Mouse (Mus musculus): ENCODE measurements around the gene Zfp462. TPM values are rescaled to one million over a fixed set of nuclear protein-coding genes. Genes with fewer than 3 reads are reported as not detected.

Gene Zfp462
- total and polyA plus RNA-seq, 3 experiments: 5.0 to 7.6 (median 7.5) TPM

- H3K4me1 ChIP-seq (ENCODE audit: control insufficient read depth, insufficient read depth, low read length): peaks cover 6% of the 10 kb centered on the region
- no peaks in the 10 kb centered on the region for H3K27me3 ChIP-seq (ENCODE audit: control insufficient read depth, insufficient read depth, low read length)
- peaks cover 2% of the 10 kb centered on the region; the same call in 1 of the 2 replicates for H3K36me3 ChIP-seq (ENCODE audit: control insufficient read depth, insufficient read depth, low read length)
- H3K79me2 ChIP-seq (replicated peaks; ENCODE audit: control insufficient read depth, insufficient read depth, low read length): no peaks in the 10 kb centered on the region
- peak; percentile 51 to 69 for DNase-seq
- peak overlapping the region; percentile 66 for H3K9ac ChIP-seq (ENCODE audit: low read depth, low read length)
- intact Hi-C loops (cut with DNase I): loop anchor here (2.0 to 10.0 kb wide), 4 partner anchors 33 to 276 kb away; no protein-coding TSS in a partner anchor
- peak overlapping the region; percentile 70 for H3K4me3 ChIP-seq
- 2% methylated on average over 29 of the region's 32 CpGs for WGBS
- H3K27ac ChIP-seq: peak overlapping the region; percentile 73
- TF ChIP-seq POLR2A (IDR thresholded peaks at IDR 0.05; ENCODE audit: insufficient read depth, low read depth, low read length): no peak
- TF ChIP-seq EP300 (IDR thresholded peaks at IDR 0.05; ENCODE audit: insufficient read depth, low read depth, low read length): no peak
- TF ChIP-seq CTCF (IDR thresholded peaks at IDR 0.05): no peak
These were observed 4.0 kb downstream of the Zfp462 start for GRCm38 (mm10) chr4:54948616-54949560.

DNA sequence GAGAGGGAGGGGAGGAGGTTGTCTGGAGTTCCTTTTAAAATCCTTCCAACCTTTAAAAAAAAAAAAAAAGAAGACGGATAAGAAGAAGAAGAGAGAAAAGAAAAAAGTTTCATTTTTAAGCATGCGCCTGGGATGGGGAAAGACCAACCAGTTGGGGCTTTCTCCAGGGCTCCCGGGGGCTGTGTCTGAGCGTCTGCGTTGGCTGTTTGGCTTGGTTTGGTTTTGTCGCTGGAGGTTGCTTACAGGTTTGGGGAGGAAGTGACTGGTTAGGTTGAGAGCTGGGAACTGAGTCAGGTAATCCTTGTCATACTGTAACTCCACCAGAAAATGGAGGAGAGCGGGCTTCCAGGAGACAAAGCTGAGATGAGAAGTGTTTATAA, 4.7 kb downstream of the Zfp462 start:
- DNase-seq: peak in 1 of 2 experiments; percentile 40
- WGBS: 28% methylated on average over 7 of the region's 7 CpGs
- TF ChIP-seq CTCF (IDR thresholded peaks at IDR 0.05): no peak
- no peak for TF ChIP-seq EP300 (IDR thresholded peaks at IDR 0.05; ENCODE audit: insufficient read depth, low read depth, low read length)
- peaks cover 6% of the 10 kb centered on the region for H3K4me1 ChIP-seq (ENCODE audit: control insufficient read depth, insufficient read depth, low read length)
- H3K27me3 ChIP-seq (ENCODE audit: control insufficient read depth, insufficient read depth, low read length): no peaks in the 10 kb centered on the region
- H3K9ac ChIP-seq (ENCODE audit: low read depth, low read length): no peak overlapping the region; the same call in 1 of the 2 replicates
- intact Hi-C loops (cut with DNase I): loop anchor here (2.0 to 10.0 kb wide), 4 partner anchors 33 to 275 kb away; no protein-coding TSS in a partner anchor
- H3K4me3 ChIP-seq: peak overlapping the region; percentile 70
- no peaks in the 10 kb centered on the region for H3K79me2 ChIP-seq (replicated peaks; ENCODE audit: control insufficient read depth, insufficient read depth, low read length)
- H3K36me3 ChIP-seq (ENCODE audit: control insufficient read depth, insufficient read depth, low read length): peaks cover 5% of the 10 kb centered on the region
- peak overlapping the region; percentile 73 for H3K27ac ChIP-seq

DNA sequence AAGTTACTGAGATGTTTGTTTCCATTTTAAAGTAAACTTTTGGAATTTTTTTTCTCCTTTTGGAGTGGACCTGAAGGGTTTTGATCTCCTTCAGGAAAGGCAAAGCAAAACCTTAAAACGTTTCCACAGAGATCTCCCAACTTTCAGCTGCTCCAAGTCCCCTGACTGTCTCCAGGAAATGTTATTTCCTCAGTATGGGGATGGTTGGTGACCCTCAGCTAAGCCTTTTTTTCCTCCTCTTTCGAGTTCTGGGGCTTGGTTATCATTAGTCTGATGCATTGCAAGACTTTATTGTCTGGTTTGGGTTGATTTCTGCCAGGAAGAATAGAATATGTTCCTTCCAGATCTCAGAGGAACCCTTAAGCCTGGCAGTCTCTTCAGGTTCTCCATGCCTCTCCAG, 5.3 kb downstream of the Zfp462 start:
- Histone ChIP-seq H3K36me3 (ENCODE audit: control insufficient read depth, insufficient read depth, low read length) (peaks cover 6% of the 10 kb centered on the region), H3K9ac (ENCODE audit: low read depth, low read length) (no peak overlapping the region), H3K4me3 (no peak overlapping the region), H3K27ac (peak overlapping the region; percentile 73), H3K79me2 (replicated peaks; ENCODE audit: control insufficient read depth, insufficient read depth, low read length) (no peaks in the 10 kb centered on the region), H3K4me1 (ENCODE audit: control insufficient read depth, insufficient read depth, low read length) (peaks cover 4% of the 10 kb centered on the region), H3K27me3 (ENCODE audit: control insufficient read depth, insufficient read depth, low read length) (no peaks in the 10 kb centered on the region)
- whole genome bisulfite sequencing: 18% methylated on average over 2 of the region's 2 CpGs
- DNase-seq: no peak
- intact Hi-C loops (cut with DNase I): no loop called here
- no peak for TF ChIP-seq CTCF (IDR thresholded peaks at IDR 0.05)
- TF ChIP-seq EP300 (IDR thresholded peaks at IDR 0.05; ENCODE audit: insufficient read depth, low read depth, low read length): no peak
- TF ChIP-seq POLR2A (IDR thresholded peaks at IDR 0.05; ENCODE audit: insufficient read depth, low read depth, low read length): no peak

- WGBS: 97% methylated on average over 2 of the region's 2 CpGs
- H3K4me1 ChIP-seq (ENCODE audit: control insufficient read depth, insufficient read depth, low read length): peaks cover 4% of the 10 kb centered on the region
- H3K4me3 ChIP-seq: no peak overlapping the region
- intact Hi-C loops (cut with DNase I): no loop called here
- peaks cover 6% of the 10 kb centered on the region for H3K36me3 ChIP-seq (ENCODE audit: control insufficient read depth, insufficient read depth, low read length)
- H3K9ac ChIP-seq (ENCODE audit: low read depth, low read length): no peak overlapping the region
- no peak overlapping the region for H3K27ac ChIP-seq
- no peaks in the 10 kb centered on the region for H3K27me3 ChIP-seq (ENCODE audit: control insufficient read depth, insufficient read depth, low read length)
- TF ChIP-seq CTCF (IDR thresholded peaks at IDR 0.05) (no peak), POLR2A (IDR thresholded peaks at IDR 0.05; ENCODE audit: insufficient read depth, low read depth, low read length) (no peak), EP300 (IDR thresholded peaks at IDR 0.05; ENCODE audit: insufficient read depth, low read depth, low read length) (no peak)
- DNase-seq: no peak
- no peaks in the 10 kb centered on the region for H3K79me2 ChIP-seq (replicated peaks; ENCODE audit: control insufficient read depth, insufficient read depth, low read length)
These were observed 6.0 kb downstream of the Zfp462 start for GRCm38 (mm10) chr4:54950866-54951265.

GRCm38 (mm10) chr4:54953657-54954395, 9.0 kb downstream of the Zfp462 start:
- Histone ChIP-seq H3K27me3 (ENCODE audit: control insufficient read depth, insufficient read depth, low read length) (no peaks in the 10 kb centered on the region), H3K4me3 (no peak overlapping the region), H3K36me3 (ENCODE audit: control insufficient read depth, insufficient read depth, low read length) (peaks cover 6% of the 10 kb centered on the region), H3K9ac (ENCODE audit: low read depth, low read length) (no peak overlapping the region), H3K79me2 (replicated peaks; ENCODE audit: control insufficient read depth, insufficient read depth, low read length) (no peaks in the 10 kb centered on the region; the same call in 1 of the 2 replicates), H3K4me1 (ENCODE audit: control insufficient read depth, insufficient read depth, low read length) (peaks cover 4% of the 10 kb centered on the region), H3K27ac (no peak overlapping the region)
- TF ChIP-seq EP300 (IDR thresholded peaks at IDR 0.05; ENCODE audit: insufficient read depth, low read depth, low read length) (no peak), POLR2A (IDR thresholded peaks at IDR 0.05; ENCODE audit: insufficient read depth, low read depth, low read length) (no peak), CTCF (IDR thresholded peaks at IDR 0.05) (no peak)
- DNase-seq: no peak
- WGBS: 75% methylated on average over 9 of the region's 9 CpGs
- intact Hi-C loops (cut with DNase I): no loop called here
